Mouse (Mus musculus) heart, adult 9 months (tissue): ENCODE data around the gene Kmt5b.
A peak's percentile ranks its signal among the peaks of the same experiment; 100 is the strongest.

Source experiments
- DNase-seq, 2 experiments: peaks; one replicate each; pipeline ENCODE4 v3.0.0; 2022; ENCODE audit warnings: low spot score in 2 of 2

Gene Kmt5b

DNA sequence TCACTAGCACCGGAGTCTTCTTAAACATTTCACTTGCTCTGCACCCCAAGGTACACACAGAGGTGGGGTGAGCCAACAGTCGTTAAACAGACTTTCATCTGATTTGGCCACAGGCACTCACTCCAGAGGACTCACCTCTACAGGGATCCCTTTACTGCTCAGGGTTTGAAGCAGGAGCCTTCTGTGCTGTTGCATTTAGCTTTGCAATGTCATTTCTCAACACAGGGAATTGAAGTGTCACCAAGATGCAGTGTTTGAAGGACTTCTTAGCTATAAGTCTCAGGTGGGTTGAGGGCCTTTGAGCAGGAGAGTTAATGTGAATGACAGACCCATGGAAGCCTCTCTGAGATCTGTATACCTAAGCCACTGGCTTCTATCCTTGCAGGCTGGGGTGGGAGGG is 76.4 kb downstream of the Kmt5b start:
- no peak for DNase-seq

DNA sequence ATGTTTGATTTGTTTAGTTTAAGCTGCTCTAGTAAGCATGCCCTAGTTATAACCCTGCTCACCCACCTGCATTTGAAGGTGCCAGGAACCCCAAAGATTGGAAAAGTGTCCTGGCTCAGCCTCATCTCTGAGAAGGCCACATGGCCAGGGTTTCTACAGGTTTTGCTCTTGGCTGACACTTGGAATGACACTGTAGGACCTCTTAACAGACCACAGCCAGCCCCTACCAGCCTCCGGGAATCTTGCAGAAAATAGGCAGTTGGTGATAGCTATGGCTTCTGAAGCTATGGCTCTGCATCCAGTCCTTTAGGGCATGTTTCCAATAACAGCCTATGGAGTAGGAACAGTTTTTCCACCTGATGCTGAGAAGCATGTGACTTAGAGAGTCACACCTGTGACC is 77.6 kb downstream of the Kmt5b start:
- no peak for DNase-seq

DNA sequence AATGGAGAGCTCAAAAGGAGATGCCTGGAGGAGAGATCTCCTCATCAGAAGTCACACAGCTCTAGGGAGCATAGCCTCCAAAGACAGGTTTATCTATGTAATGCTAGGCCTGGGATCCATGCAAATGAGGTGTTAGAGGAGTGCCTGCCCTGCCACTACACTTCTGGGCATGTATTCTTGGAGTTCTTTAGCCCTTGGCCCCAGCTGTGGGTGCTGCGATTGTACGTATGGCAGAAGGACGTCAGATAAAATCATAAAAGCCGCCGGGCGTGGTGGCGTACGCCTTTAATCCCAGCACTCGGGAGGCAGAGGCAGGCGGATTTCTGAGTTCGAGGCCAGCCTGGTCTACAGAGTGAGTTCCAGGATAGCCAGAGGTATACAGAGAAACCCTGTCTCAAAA is 78.1 kb downstream of the Kmt5b start:
- no peak for DNase-seq

DNA sequence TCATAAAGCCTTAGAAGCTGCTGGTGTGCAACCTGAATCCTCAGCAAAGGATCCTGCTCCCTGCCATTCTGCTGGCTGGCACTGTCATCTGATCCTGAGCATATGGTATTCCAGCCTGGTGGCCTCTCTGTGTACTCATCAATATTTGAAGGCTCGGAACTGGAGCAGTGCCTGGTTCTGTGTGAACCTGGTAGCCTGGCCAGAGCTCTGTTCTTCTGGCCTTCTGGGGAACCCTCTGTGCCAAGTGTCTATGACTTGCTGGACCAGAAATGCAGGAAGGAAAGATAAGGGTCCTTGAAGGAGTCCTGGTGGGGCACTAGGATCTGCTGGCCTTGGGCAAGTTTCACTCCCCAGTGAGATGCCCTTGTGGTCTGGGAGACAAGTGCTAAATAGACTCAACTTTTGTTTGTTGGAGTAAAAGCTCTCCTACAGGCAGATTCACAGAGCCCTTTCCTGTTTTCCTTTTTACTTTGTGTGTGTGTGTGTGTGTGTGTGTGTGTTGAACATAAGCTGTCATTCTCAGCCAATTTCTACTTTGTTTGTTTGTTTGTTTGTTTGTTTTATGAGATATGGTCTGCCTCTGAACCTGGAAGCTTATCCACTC is 78.7 kb downstream of the Kmt5b start:
- no peak for DNase-seq

DNA sequence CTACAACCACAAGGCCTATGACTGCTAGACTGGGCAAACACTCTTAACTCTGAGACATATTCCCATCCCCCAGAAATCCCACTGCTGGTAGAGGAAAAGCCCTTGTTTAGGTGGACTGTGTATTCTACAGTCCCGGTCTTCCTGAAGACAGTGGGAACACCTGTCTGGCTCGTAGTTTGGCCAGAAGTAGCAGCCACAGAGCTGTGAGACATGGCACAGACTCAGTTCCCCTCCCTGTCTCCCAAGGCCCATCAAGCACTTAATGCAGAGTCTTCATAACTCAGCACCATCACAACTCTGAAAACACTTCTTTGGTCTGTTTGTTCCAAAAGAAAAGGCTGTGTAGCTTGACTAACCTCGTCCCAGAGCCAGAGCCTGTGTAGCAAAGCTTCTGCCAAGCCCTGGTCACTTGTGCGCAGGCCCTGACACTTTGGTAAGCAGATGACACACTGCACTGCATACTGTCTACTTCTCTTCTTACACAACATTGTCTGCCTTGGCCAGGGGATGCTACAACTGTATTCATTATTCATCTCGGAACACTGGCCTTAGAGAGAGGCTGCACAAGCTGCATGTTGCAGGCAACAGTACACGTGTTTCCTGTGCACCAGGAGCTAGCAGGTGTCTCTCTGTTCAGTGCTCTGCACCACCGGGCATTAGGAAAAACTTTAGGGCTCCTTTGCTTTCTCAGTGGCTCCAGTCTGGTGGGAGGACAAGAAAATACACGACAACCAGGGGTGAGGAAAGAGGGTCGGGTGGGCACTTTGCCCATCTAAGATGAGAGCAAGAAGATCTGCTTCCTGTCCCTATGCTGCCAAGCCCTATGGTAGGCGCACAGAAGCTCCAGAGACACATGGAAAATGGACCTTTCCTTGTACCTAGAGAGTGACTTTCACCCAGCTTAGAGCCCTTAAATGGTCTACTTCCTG is 79.7 kb downstream of the Kmt5b start:
- no peak for DNase-seq

GRCm38 (mm10) chr19:3847711-3848110 is 80.5 kb downstream of the Kmt5b start:
- no peak for DNase-seq

DNA sequence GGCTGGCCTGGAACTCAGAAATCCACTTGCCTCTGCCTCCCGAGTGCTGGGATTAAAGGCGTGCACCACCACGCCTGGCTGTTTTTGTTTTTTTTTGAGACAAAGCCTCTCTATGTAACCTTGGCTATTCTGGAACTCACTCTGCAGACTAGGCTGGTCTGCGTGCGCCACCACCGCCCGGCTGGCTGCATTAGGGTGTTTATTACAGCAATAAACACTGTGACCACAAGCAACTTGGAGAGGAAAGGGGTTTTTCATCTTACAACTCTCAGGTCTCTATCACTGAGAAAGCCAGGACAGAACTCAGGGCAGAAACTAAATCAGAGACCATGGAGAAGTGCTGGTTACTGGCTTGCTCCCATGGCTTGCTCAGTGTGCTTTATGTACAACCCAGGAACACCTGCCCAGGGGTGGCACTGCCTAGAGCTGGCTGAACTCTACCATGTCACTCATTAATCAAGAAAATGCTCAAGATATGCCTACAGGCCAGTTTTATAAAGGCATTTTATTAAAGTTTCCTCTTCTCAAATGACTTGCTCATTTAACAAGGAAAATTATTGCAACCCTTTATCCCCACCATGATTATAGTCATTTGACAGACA is 81.1 kb downstream of the Kmt5b start:
- no peak for DNase-seq

DNA sequence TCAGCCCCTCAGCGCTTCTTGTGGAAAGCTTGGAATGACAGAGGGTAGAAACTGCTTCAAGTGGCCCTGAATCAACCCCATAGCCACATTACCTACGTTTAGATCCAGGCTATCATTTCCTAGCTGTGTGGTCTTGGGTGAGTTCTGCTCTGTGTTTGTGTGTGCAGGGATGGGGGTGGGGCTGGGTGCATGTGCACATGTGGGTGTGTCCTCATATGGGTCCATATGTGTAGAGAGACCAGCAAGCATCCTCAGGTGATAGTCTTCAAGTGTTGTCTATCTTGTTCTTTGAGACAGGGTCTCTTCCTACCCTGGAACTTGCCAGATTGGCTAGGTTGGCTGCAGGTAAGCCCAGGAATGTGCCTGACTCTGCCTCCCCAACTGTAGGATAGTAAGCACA is 82.0 kb downstream of the Kmt5b start:
- DNase-seq, result no peak

GRCm38 (mm10) chr19:3850076-3850475 is 82.9 kb downstream of the Kmt5b start:
- no peak for DNase-seq

DNA sequence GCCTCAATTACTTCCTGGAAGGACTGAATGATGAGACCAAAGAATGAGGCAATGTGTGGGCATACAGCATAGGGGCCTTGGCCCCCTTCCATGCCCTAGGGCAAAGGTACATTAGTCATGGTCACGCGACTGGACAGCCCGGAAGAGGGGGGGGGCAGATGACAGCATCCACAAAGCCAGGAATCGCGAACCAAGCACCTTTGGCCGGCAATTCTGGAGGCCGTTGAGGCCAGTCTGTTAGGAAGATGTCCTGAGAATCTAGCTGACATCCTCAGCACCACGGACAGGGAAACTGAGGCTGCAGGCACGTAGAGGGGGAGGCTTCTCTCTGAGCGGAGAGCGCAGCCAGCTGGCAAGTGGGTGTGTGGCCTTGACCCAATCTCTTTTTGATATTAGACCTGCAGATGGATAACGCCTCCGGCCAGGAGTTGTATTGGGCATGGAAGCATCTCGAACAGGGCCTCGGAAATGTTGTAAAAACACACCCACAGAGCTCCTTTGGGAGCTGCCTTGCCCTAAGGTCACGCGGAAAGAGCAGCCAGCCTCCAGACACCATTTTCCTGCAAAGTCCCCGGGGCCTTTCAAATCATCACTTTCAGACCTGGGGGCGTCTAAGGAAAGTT is 83.7 kb downstream of the Kmt5b start:
- peak in 1 of 2 experiments; percentile 15 for DNase-seq

GRCm38 (mm10) chr19:3851502-3851962 is 84.3 kb downstream of the Kmt5b start, which contains the start of gene Chka:
Gene Chka, plus strand, starts transcription at chr19:3851773.
- DNase-seq, result peak; percentile 95 to 96

DNA sequence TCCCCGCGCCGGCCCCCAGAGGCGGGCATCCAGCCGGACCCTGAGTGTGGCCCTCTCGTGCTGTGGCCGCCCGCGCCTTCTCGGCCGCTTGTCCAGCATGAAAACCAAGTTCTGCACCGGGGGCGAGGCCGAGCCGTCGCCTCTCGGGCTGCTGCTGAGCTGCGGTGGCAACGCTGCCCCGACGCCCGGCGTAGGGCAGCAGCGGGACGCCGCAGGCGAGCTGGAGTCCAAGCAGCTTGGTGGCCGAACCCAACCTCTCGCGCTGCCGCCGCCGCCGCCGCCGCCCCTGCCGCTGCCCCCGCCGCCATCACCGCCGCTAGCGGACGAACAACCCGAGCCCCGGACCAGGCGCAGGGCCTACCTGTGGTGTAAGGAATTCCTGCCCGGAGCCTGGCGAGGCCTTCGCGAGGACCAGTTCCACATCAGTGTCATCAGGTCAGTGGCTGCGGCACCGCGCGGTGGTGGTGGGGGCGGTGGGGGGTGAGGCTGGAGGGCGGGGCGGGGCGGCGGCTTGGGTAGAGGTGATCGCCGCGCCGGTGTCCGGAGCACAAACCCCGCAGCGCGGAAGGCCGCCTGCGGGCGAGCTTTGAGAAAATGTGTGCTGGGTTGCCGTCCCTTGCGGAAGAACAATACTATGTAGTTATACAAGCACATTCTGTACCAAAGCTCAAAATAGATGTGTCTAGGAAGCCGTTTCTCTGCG is 84.9 kb downstream of the Kmt5b start:
- peak; percentile 34 to 35 for DNase-seq

DNA sequence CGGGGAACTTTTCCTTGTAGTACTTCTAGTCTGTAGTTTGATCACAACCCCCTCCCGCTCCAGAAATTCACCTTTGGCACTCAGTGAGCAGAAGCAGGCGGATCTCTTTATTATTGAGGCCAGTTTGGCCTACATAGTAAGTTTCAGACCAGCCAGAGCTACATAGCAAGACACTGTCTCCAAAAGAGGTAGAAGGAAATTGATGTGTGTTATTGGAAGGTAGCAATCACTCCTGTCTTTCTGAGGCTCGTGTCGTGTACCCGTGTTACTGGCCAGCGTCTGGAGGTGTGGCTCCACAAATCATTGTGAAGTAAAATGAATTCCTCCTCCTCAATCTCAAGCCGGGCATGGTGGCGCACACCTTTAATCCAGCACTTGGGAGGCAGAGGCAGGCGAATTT is 85.9 kb downstream of the Kmt5b start:
- DNase-seq, result no peak

- DNase-seq, result no peak
Observed at GRCm38 (mm10) chr19:3853891-3854290, 86.7 kb downstream of the Kmt5b start.

DNA sequence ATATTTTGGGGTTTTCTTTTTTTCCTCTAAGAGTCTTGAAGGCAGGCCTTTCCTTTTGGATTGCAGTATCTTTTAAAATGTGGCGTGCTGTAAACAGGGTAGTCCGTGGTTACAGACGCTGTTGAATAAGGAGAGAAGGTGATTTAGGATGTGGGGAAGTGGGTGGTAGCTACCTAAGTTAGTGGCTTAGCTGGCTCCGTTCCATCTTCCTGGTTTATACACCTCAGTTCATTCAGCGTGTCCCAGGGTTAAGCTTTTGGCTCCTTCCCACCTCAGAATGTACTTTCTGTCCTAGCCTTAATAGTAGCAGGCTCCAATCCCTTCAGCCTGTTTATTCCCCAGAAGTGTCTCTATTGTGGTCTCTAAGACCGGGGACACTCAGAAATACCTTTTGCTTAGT is 87.9 kb downstream of the Kmt5b start:
- DNase-seq, result no peak

- no peak for DNase-seq
Observed at GRCm38 (mm10) chr19:3855601-3856000, 88.4 kb downstream of the Kmt5b start.

DNA sequence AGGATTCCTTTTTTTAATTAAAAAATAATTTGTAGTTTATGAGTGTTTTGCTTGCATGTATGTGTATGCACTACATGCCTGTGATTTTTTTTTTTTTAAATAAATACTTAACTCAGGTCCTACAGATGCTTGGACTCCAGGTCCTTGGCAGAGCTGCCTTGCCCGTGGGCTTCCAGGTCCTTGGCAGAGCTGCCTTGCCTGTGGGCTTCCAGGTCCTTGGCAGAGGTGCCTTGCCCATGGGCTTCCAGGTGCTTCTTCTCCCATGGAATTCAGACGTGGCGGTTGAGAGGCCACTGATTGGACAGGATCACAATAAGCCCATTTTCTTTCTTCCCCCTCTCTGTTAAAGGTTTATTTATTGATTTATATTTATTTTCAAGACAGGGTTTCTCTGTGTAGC is 90.0 kb downstream of the Kmt5b start:
- no peak for DNase-seq

GRCm38 (mm10) chr19:3862713-3863112 is 95.5 kb downstream of the Kmt5b start:
- DNase-seq, result no peak

GRCm38 (mm10) chr19:3864960-3865359 is 97.7 kb downstream of the Kmt5b start:
- DNase-seq, result no peak
